Mouse (Mus musculus) kidney, adult 2 months (tissue): Measurements from ENCODE around the gene Atg10.

Experiments
- CTCF ChIP-seq: fragments of 200-500 bp; conservative IDR thresholded peaks from 2 replicates; pipeline ENCODE4 v1.5.1; 2011; ENCODE audit warnings: low read depth, mild to moderate bottlenecking, control low read depth, low read length, moderate library complexity, mixed read lengths; ENCODE audit not compliant: insufficient read depth, insufficient read length
- POLR2A ChIP-seq: fragments of 200-500 bp; IDR thresholded peaks from one replicate; pipeline ENCODE4 v1.6.1; 2011; ENCODE audit warnings: low read depth, low read length, control low read depth

GRCm38 (mm10) chr13:91206237-91206636 lies 17.5 kb downstream of the Atg10 start:
- TF ChIP-seq CTCF = no peak
- TF ChIP-seq POLR2A = no peak
